Mouse (Mus musculus) lung, embryonic 14.5 days (tissue): ENCODE data around the gene Jun. TPM values are rescaled to one million over a fixed set of nuclear protein-coding genes. Genes with fewer than 3 reads are reported as not detected.

Experiments used
- ATAC-seq: fragments of 200-750 bp; cut with Nextera tagmentation; 2 replicates; pipeline ENCODE4 v1.8.0; 2017; ENCODE audit warnings: mild to moderate bottlenecking, moderate TSS enrichment, moderate library complexity; ENCODE audit not compliant: insufficient read depth
- DNase-seq: peaks from one replicate; pipeline ENCODE4 v3.0.0-alpha.2; 2015
- H3K27ac ChIP-seq: fragments of 300-500 bp; sonication (generic); 2 replicates; pipeline ENCODE4 v1.5.1; 2014; ENCODE audit warnings: low read depth, mild to moderate bottlenecking, moderate library complexity
- H3K27me3 ChIP-seq: fragments of 300-500 bp; sonication (generic); 2 replicates; pipeline ENCODE4 v1.6.1; 2014; ENCODE audit warnings: low read length, control low read depth; ENCODE audit not compliant: insufficient read depth
- H3K36me3 ChIP-seq: fragments of 300-500 bp; sonication (generic); 2 replicates; pipeline ENCODE4 v1.6.1; 2014; ENCODE audit warnings: control low read depth; ENCODE audit not compliant: insufficient read depth
- H3K4me1 ChIP-seq: fragments of 300-500 bp; sonication (generic); 2 replicates; pipeline ENCODE4 v1.6.1; 2014; ENCODE audit warnings: antibody characterized with exemption, control low read depth; ENCODE audit not compliant: insufficient read depth
- H3K4me2 ChIP-seq: fragments of 300-500 bp; sonication (generic); 2 replicates; pipeline ENCODE4 v1.6.1; 2014; ENCODE audit warnings: mild to moderate bottlenecking
- H3K4me3 ChIP-seq: fragments of 300-500 bp; sonication (generic); 2 replicates; pipeline ENCODE4 v1.5.1; 2014; ENCODE audit warnings: low read depth, low read length
- H3K9ac ChIP-seq: fragments of 300-500 bp; sonication (generic); 2 replicates; pipeline ENCODE4 v1.6.1; 2014
- H3K9me3 ChIP-seq: fragments of 300-500 bp; sonication (generic); 2 replicates; pipeline ENCODE4 v1.6.1; 2016; ENCODE audit warnings: low read depth, low read length, control low read depth
- CTCF ChIP-seq: IDR thresholded peaks from 2 replicates; pipeline ENCODE4 v1.5.1; 2016; ENCODE audit warnings: antibody characterized with exemption, low read depth
- WGBS: fragments of 180-500 bp; shearing (Covaris S2); extraction: QIAGEN DNeasy Blood & Tissue Kit; methylation state at CpG from one replicate; pipeline ENCODE4 v1.1.7; 2014; 5-methylcytosine and 5-hydroxymethylcytosine counted together
- polyA plus RNA-seq: library from polyadenylated mRNA; unstranded; fragments of >200 nt; fragmentation: Nextera tagmentation; extraction: Ambion mirVana; gene quantifications from 2 replicates; pipeline ENCODE4 v1.2.1, GENCODE M21; 2014

Gene Jun
- polyA plus RNA-seq: 67.1 and 71.5 TPM in 2 replicates

GRCm38 (mm10) chr4:95052025-95052899 is at the start of gene Jun:
Gene Jun, minus strand, starts transcription at chr4:95052222.
- Histone ChIP-seq H3K27ac (peak within 1 kb of the TSS; percentile 99), H3K4me3 (peak within 1 kb of the TSS; percentile 86), H3K36me3 (peaks cover 19% of the 10 kb centered on the region), H3K9me3 (no peaks in the 10 kb centered on the region), H3K27me3 (no peaks in the 10 kb centered on the region), H3K9ac (peak within 1 kb of the TSS; percentile 96), H3K4me2 (peak within 1 kb of the TSS; percentile 89), H3K4me1 (0 out of 2 replicates have a peak, but pooled peaks cover 7% of the 10 kb centered on the region)
- ATAC-seq: peak; percentile 91
- WGBS: under 1% methylated on average over 68 of the region's 68 CpGs
- peak; percentile 100 for DNase-seq
- no peak for TF ChIP-seq CTCF

DNA sequence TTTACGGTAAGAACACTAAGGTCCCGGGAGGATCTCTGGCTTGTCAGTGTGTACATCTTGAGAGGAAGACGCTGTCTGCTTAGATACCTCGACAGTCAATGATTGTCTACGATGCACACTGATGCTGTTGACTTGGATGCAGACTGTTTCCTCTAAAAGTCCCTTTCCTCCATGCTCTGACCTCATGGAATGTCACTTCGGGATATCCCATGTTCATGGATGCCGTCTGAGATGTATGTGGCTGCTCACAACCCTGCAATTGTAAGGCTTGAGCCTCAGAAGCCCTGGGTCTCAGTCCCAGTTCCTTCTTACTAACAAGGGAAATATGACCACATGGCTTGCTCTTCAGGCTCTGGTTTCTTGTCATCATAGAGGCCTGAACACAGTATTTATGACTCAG is 49.7 kb upstream of the Jun start:
- Histone ChIP-seq H3K4me3 (no peak overlapping the region), H3K4me1 (peaks cover 19% of the 10 kb centered on the region), H3K4me2 (no peak overlapping the region), H3K9me3 (no peaks in the 10 kb centered on the region), H3K9ac (no peak overlapping the region), H3K27ac (no peak overlapping the region), H3K27me3 (no peaks in the 10 kb centered on the region), H3K36me3 (no peaks in the 10 kb centered on the region)
- ATAC-seq (no peak), DNase-seq (no peak)
- 96% methylated on average over 7 of the region's 7 CpGs for WGBS
- no peak for TF ChIP-seq CTCF

DNA sequence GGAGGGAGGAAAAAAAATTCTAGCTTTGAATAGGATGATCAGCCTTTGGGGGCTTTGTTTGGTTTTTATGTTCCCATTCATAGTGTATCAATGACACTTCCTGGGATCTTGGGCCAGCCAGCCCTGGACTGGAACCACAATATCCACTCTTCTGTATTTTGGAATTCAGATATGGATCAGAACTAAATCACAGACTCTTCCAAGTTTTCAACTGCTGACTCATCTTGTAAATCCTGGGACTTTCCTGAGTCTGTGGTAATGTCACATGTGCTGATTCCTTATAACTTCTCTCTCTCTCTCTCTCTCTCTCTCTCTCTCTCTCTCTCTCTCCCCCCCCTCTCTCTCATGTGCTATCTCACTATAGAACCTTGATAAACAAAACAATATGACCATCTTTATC is 48.7 kb upstream of the Jun start:
- ATAC-seq (no peak), DNase-seq (no peak)
- H3K27me3 ChIP-seq: no peaks in the 10 kb centered on the region
- H3K9ac ChIP-seq: no peak overlapping the region
- no peak for TF ChIP-seq CTCF
- no peak overlapping the region for H3K4me3 ChIP-seq
- H3K4me1 ChIP-seq: peaks cover 18% of the 10 kb centered on the region
- no peak overlapping the region for H3K27ac ChIP-seq
- H3K36me3 ChIP-seq: no peaks in the 10 kb centered on the region
- H3K9me3 ChIP-seq: no peaks in the 10 kb centered on the region
- H3K4me2 ChIP-seq: no peak overlapping the region

DNA sequence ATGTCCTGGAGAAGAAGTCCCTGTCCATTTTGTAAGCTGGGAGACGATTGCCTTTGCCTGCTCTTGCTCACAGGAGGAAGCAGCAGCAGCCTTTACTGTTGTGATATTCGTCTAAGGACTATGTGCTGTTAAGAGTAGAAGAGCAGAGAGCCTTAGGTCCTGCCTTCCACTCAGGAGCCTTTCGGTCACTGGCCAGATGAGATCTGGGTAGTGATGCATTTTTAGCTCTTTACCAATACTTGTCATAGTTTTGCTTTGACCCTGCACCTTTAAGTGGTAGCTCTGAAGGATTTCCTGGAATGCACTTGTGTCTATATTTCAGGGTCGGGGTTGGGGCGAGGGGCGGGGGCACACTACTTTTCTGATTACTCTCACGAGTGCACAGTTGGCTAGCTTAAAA is 47.4 kb upstream of the Jun start:
- no peak overlapping the region for H3K4me3 ChIP-seq
- H3K9ac ChIP-seq: no peak overlapping the region
- no peaks in the 10 kb centered on the region for H3K9me3 ChIP-seq
- ATAC-seq (peak; percentile 51), DNase-seq (peak; percentile 48)
- H3K36me3 ChIP-seq: no peaks in the 10 kb centered on the region
- H3K27me3 ChIP-seq: no peaks in the 10 kb centered on the region
- peak overlapping the region; percentile 8; the same call in 1 of the 2 replicates for H3K27ac ChIP-seq
- no peak for TF ChIP-seq CTCF
- 24% methylated on average over 7 of the region's 7 CpGs for WGBS
- peaks cover 11% of the 10 kb centered on the region for H3K4me1 ChIP-seq
- no peak overlapping the region for H3K4me2 ChIP-seq

DNA sequence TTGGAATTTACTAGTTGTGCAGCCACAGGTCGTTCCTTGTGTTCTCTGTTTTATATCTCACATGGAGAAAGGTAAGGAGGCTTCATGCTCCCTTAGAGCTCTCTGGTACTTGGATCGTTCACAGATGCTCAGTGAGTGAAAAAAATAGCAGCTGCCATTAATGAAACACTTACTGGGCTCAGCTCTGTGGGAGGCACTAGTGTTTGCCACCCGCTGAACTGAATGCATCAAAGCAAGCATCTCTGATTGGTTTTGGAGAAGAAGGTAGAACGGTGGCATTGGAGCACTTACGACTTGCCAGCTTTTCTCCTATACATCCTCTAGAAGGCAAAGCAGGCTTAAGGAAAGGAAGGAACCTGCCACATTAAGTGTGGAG is 46.7 kb upstream of the Jun start:
- no peaks in the 10 kb centered on the region for H3K9me3 ChIP-seq
- DNase-seq (no peak), ATAC-seq (no peak)
- H3K4me2 ChIP-seq: no peak overlapping the region
- no peak overlapping the region for H3K9ac ChIP-seq
- TF ChIP-seq CTCF: no peak
- 0 out of 2 replicates have a peak overlapping the region, but pooled peaks have one; percentile 8 for H3K27ac ChIP-seq
- peaks cover 11% of the 10 kb centered on the region for H3K4me1 ChIP-seq
- no peak overlapping the region for H3K4me3 ChIP-seq
- 66% methylated on average over 5 of the region's 5 CpGs for WGBS
- no peaks in the 10 kb centered on the region for H3K27me3 ChIP-seq
- H3K36me3 ChIP-seq: no peaks in the 10 kb centered on the region

- WGBS: 62% methylated on average over 10 of the region's 10 CpGs
- no peak for DNase-seq
- peaks cover 11% of the 10 kb centered on the region for H3K4me1 ChIP-seq
- ATAC-seq: no peak
- no peak overlapping the region for H3K4me2 ChIP-seq
- no peaks in the 10 kb centered on the region for H3K9me3 ChIP-seq
- no peak overlapping the region for H3K9ac ChIP-seq
- no peak overlapping the region for H3K4me3 ChIP-seq
- no peaks in the 10 kb centered on the region for H3K27me3 ChIP-seq
- TF ChIP-seq CTCF: no peak
- H3K36me3 ChIP-seq: no peaks in the 10 kb centered on the region
- no peak overlapping the region for H3K27ac ChIP-seq
Measured at GRCm38 (mm10) chr4:95097942-95098721, 46.1 kb upstream of the Jun start.

DNA sequence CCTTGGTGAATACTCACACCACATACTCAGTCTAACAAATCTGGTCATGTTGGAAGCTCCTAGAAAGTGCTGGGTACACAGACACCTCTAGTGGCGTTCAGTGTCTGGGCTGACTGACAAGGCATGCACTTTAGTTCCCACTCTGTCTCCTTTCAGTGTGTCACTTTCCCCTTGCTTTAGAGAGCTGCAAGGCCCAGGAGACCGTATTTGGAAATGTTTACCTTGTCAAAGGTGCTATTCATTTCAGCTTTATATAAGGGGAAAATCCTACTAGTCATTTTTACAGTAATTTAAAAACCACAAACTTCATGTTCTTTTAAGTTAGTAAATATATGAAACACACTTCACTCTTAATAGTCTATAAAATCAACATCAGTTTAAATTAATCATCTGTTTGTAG is 44.7 kb upstream of the Jun start:
- Histone ChIP-seq H3K36me3 (no peaks in the 10 kb centered on the region), H3K27me3 (no peaks in the 10 kb centered on the region), H3K4me2 (no peak overlapping the region), H3K27ac (peak overlapping the region; percentile 32; the same call in 1 of the 2 replicates), H3K9me3 (no peaks in the 10 kb centered on the region), H3K9ac (no peak overlapping the region), H3K4me3 (no peak overlapping the region), H3K4me1 (peaks cover 11% of the 10 kb centered on the region)
- WGBS: 28% methylated on average over 2 of the region's 2 CpGs
- no peak for ATAC-seq
- DNase-seq: no peak
- TF ChIP-seq CTCF: no peak
